Mouse (Mus musculus) A20 (cell line): Measurements from ENCODE around the gene Zmiz1.

Source experiments
- DNase-seq: peaks from one replicate; pipeline ENCODE4 v3.0.0-alpha.2; 2011; ENCODE audit warnings: low read depth, low spot score

Gene Zmiz1

GRCm38 (mm10) chr14:25511564-25511963 lies 52.6 kb downstream of the Zmiz1 start:
- no peak for DNase-seq

- no peak for DNase-seq
Measured at GRCm38 (mm10) chr14:25511967-25512366, 53.0 kb downstream of the Zmiz1 start.

- DNase-seq = no peak
Measured at GRCm38 (mm10) chr14:25512803-25513202, 53.8 kb downstream of the Zmiz1 start.

- DNase-seq = no peak
Measured at GRCm38 (mm10) chr14:25513496-25513895, 54.5 kb downstream of the Zmiz1 start.

- no peak for DNase-seq
Measured at GRCm38 (mm10) chr14:25514943-25515512, 56.0 kb downstream of the Zmiz1 start.

GRCm38 (mm10) chr14:25515924-25516323 lies 56.9 kb downstream of the Zmiz1 start:
- DNase-seq = no peak

- DNase-seq = peak; percentile 41
Measured at GRCm38 (mm10) chr14:25516640-25517591, 57.9 kb downstream of the Zmiz1 start.

GRCm38 (mm10) chr14:25518645-25519044 lies 59.7 kb downstream of the Zmiz1 start:
- DNase-seq = no peak

GRCm38 (mm10) chr14:25519656-25520055 lies 60.7 kb downstream of the Zmiz1 start:
- no peak for DNase-seq

GRCm38 (mm10) chr14:25520589-25520988 lies 61.6 kb downstream of the Zmiz1 start:
- no peak for DNase-seq

GRCm38 (mm10) chr14:25520991-25521390 lies 62.0 kb downstream of the Zmiz1 start:
- DNase-seq = no peak

- DNase-seq = no peak
Measured at GRCm38 (mm10) chr14:25521500-25521899, 62.5 kb downstream of the Zmiz1 start.

GRCm38 (mm10) chr14:25522415-25522814 lies 63.4 kb downstream of the Zmiz1 start:
- no peak for DNase-seq

- no peak for DNase-seq
Measured at GRCm38 (mm10) chr14:25523230-25524110, 64.5 kb downstream of the Zmiz1 start.

- no peak for DNase-seq
Measured at GRCm38 (mm10) chr14:25524111-25524495, 65.1 kb downstream of the Zmiz1 start.

GRCm38 (mm10) chr14:25524884-25525283 lies 65.9 kb downstream of the Zmiz1 start:
- no peak for DNase-seq

- DNase-seq = no peak
Measured at GRCm38 (mm10) chr14:25525729-25526128, 66.7 kb downstream of the Zmiz1 start.

- DNase-seq = no peak
Measured at GRCm38 (mm10) chr14:25526872-25527271, 67.9 kb downstream of the Zmiz1 start.

- no peak for DNase-seq
Measured at GRCm38 (mm10) chr14:25527321-25527720, 68.3 kb downstream of the Zmiz1 start.

- DNase-seq = peak; percentile 3
Measured at GRCm38 (mm10) chr14:25530342-25530741, 71.4 kb downstream of the Zmiz1 start.

GRCm38 (mm10) chr14:25530815-25531214 lies 71.8 kb downstream of the Zmiz1 start:
- DNase-seq = no peak

- no peak for DNase-seq
Measured at GRCm38 (mm10) chr14:25533010-25533409, 74.0 kb downstream of the Zmiz1 start.
